Mouse (Mus musculus): ENCODE measurements around the gene Mbip.
A peak's percentile ranks its signal among the peaks of the same experiment; 100 is the strongest.

Gene Mbip

GRCm38 (mm10) chr12:56345367-56346089, at the start of gene Mbip:
Mbip (minus strand) TSS chr12:56345894.
- peak; percentile 96 for DNase-seq

- no peak for DNase-seq
Measured at GRCm38 (mm10) chr12:56387647-56388205, 42.0 kb upstream of the Mbip start.

- DNase-seq, result no peak
Measured at GRCm38 (mm10) chr12:56386955-56387646, 41.4 kb upstream of the Mbip start.

- DNase-seq, result no peak
Measured at GRCm38 (mm10) chr12:56344771-56345314, 851 bp downstream of the Mbip start.

GRCm38 (mm10) chr12:56339295-56340056, 6.2 kb downstream of the Mbip start:
- DNase-seq, result no peak

- no peak for DNase-seq
Measured at GRCm38 (mm10) chr12:56333461-56333860, 12.2 kb downstream of the Mbip start.

GRCm38 (mm10) chr12:56332475-56332874, 13.2 kb downstream of the Mbip start:
- DNase-seq, result no peak

- DNase-seq, result no peak
Measured at GRCm38 (mm10) chr12:56327448-56327998, 18.2 kb downstream of the Mbip start.

- DNase-seq, result no peak
Measured at GRCm38 (mm10) chr12:56325851-56326250, 19.8 kb downstream of the Mbip start.

GRCm38 (mm10) chr12:56318941-56319340, 26.8 kb downstream of the Mbip start:
- DNase-seq, result no peak

- DNase-seq, result no peak
Measured at GRCm38 (mm10) chr12:56318059-56318458, 27.6 kb downstream of the Mbip start.

GRCm38 (mm10) chr12:56305758-56306157, 39.9 kb downstream of the Mbip start:
- no peak for DNase-seq

- DNase-seq, result no peak
Measured at GRCm38 (mm10) chr12:56302321-56303017, 43.2 kb downstream of the Mbip start.

GRCm38 (mm10) chr12:56301487-56302293, 44.0 kb downstream of the Mbip start:
- no peak for DNase-seq

GRCm38 (mm10) chr12:56299610-56300009, 46.1 kb downstream of the Mbip start:
- no peak for DNase-seq

GRCm38 (mm10) chr12:56298919-56299318, 46.8 kb downstream of the Mbip start:
- no peak for DNase-seq

- DNase-seq, result no peak
Measured at GRCm38 (mm10) chr12:56297921-56298830, 47.5 kb downstream of the Mbip start.

- no peak for DNase-seq
Measured at GRCm38 (mm10) chr12:56297099-56297498, 48.6 kb downstream of the Mbip start.

- peak; percentile 15 for DNase-seq
Measured at GRCm38 (mm10) chr12:56296524-56296923, 49.2 kb downstream of the Mbip start.

GRCm38 (mm10) chr12:56295160-56295559, 50.5 kb downstream of the Mbip start:
- DNase-seq, result no peak
